Comparison of ENCODE assay signal across 9 mouse cellular contexts in genomic region chr4:132144080-132144841, GRCm38 (mm10). TPM values are rescaled to one million over a fixed set of nuclear protein-coding genes. Genes with fewer than 3 reads are reported as not detected.
DNase-seq lines count a peak whose midpoint lies in the region; ATAC-seq and TF ChIP-seq lines count a peak whose summit lies in the region.
"Had no signal": no experiment of that assay in that cellular context is flagged by ENCODE, and none has a peak within 500 bp of the region (broad histone marks: within the 10 kb centered on the region; RNA-seq: fewer than 3 reads in every experiment).

Gene Oprd1 (minus strand): TSS chr4:132144486.

- peak within 1 kb of the TSS; percentile 93 for H3K4me2 ChIP-seq in kidney, embryonic 14.5 days (replicated peaks; ENCODE audit: low read depth, low read length)
- H3K4me2 ChIP-seq in embryonic facial prominence, embryonic 14.5 days (ENCODE audit: low read depth, low read length) = peak within 1 kb of the TSS; percentile 90
- H3K4me2 ChIP-seq in intestine, embryonic 16.5 days (ENCODE audit: low read depth, low read length) = peak within 1 kb of the TSS; percentile 91

- no peaks in the 10 kb centered on the region; the same call in 1 of the 2 replicates for H3K4me1 ChIP-seq in kidney, embryonic 14.5 days (ENCODE audit: control insufficient read depth, insufficient read depth, low read length)
- H3K4me1 ChIP-seq in ES-Bruce4 (ENCODE audit: control insufficient read depth, insufficient read depth, low read length) = no peaks in the 10 kb centered on the region
- H3K4me1 ChIP-seq in embryonic facial prominence, embryonic 14.5 days (ENCODE audit: control insufficient read depth, insufficient read depth, low read length) = no peaks in the 10 kb centered on the region
- H3K4me1 ChIP-seq in intestine, embryonic 16.5 days (ENCODE audit: control insufficient read depth, insufficient read depth, low read length) = peaks cover 3% of the 10 kb centered on the region; the same call in 1 of the 2 replicates

- H3K4me3 ChIP-seq in kidney, embryonic 14.5 days (ENCODE audit: low read length) = peak within 1 kb of the TSS; percentile 53
- H3K4me3 ChIP-seq in ES-Bruce4 (ENCODE audit: low read depth, low read length) = peak within 1 kb of the TSS; percentile 56
- H3K4me3 ChIP-seq in embryonic facial prominence, embryonic 14.5 days (ENCODE audit: low read depth, low read length) = peak within 1 kb of the TSS; percentile 51
- peak within 1 kb of the TSS; percentile 50 for H3K4me3 ChIP-seq in intestine, embryonic 16.5 days (ENCODE audit: low read length)

- H3K9ac ChIP-seq in kidney, embryonic 14.5 days (ENCODE audit: low read depth, low read length) = peak within 1 kb of the TSS; percentile 40
- peak within 1 kb of the TSS; percentile 67 for H3K9ac ChIP-seq in ES-Bruce4 (ENCODE audit: low read depth, poor library complexity, severe bottlenecking)
- peak within 1 kb of the TSS; percentile 60 for H3K9ac ChIP-seq in embryonic facial prominence, embryonic 14.5 days (ENCODE audit: low read depth, low read length)
- H3K9ac ChIP-seq in intestine, embryonic 16.5 days (ENCODE audit: low read depth, low read length) = peak within 1 kb of the TSS; percentile 56; the same call in 1 of the 2 replicates

- peaks cover 32% of the 10 kb centered on the region for H3K27me3 ChIP-seq in kidney, embryonic 14.5 days (ENCODE audit: control insufficient read depth, insufficient read depth, low read length)
- peaks cover 3% of the 10 kb centered on the region; the same call in 1 of the 2 replicates for H3K27me3 ChIP-seq in ES-Bruce4 (ENCODE audit: control insufficient read depth, insufficient read depth, low read length, poor library complexity, severe bottlenecking)
- H3K27me3 ChIP-seq in embryonic facial prominence, embryonic 14.5 days (replicated peaks; ENCODE audit: control insufficient read depth, insufficient read depth, low read length) = peaks cover 40% of the 10 kb centered on the region
- peaks cover 24% of the 10 kb centered on the region for H3K27me3 ChIP-seq in intestine, embryonic 16.5 days (replicated peaks; ENCODE audit: control insufficient read depth, insufficient read depth, low read length)

- no peak for TF ChIP-seq EP300 in ES-Bruce4 (IDR thresholded peaks at IDR 0.05; ENCODE audit: insufficient read depth, low read depth, low read length)

- under 1% methylated on average over 80 of the region's 89 CpGs for WGBS in kidney, embryonic 14.5 days
- 0% methylated on average over 20 of the region's 89 CpGs for WGBS in embryonic facial prominence, embryonic 14.5 days
- under 1% methylated on average over 84 of the region's 89 CpGs for WGBS in intestine, embryonic 16.5 days

- no peak for DNase-seq in kidney, adult 11 months
- DNase-seq in embryonic facial prominence, embryonic 14.5 days (ENCODE audit: low spot score) = no peak
- peak; percentile 54 for DNase-seq in neural tube, embryonic 10.5 days (ENCODE audit: extremely low spot score, low spot score)
- DNase-seq in spleen, adult 18-20 months = no peak

- peak; percentile 54; the same call in 1 of the 2 replicates for ATAC-seq in kidney, embryonic 14.5 days (ENCODE audit: low FRiP score, low TSS enrichment)
- peak; percentile 75 for ATAC-seq in embryonic facial prominence, embryonic 14.5 days (ENCODE audit: low read depth)
- ATAC-seq in intestine, embryonic 16.5 days = peak; percentile 58
- no peak for ATAC-seq in erythroblast, adult 5-6 weeks (replicated peaks; ENCODE audit: low FRiP score, poor library complexity, severe bottlenecking)

- H3K36me3 ChIP-seq in kidney, embryonic 14.5 days (ENCODE audit: control insufficient read depth, insufficient read depth, low read length) = no peaks in the 10 kb centered on the region
- H3K36me3 ChIP-seq in ES-Bruce4 (ENCODE audit: control insufficient read depth, insufficient read depth, low read length, poor library complexity, severe bottlenecking) = no peaks in the 10 kb centered on the region
- no peaks in the 10 kb centered on the region for H3K36me3 ChIP-seq in embryonic facial prominence, embryonic 14.5 days (ENCODE audit: control insufficient read depth, insufficient read depth, low read length)
- H3K36me3 ChIP-seq in intestine, embryonic 16.5 days (ENCODE audit: control insufficient read depth, insufficient read depth, low read length) = no peaks in the 10 kb centered on the region
- H3K36me3 ChIP-seq: G1E had no signal

- no peak for TF ChIP-seq CTCF in ES-Bruce4 (IDR thresholded peaks at IDR 0.05; ENCODE audit: low read depth, low read length)

- no peaks in the 10 kb centered on the region for H3K9me3 ChIP-seq in kidney, embryonic 14.5 days (ENCODE audit: control insufficient read depth, low read length)
- H3K9me3 ChIP-seq in ES-Bruce4 (replicated peaks; ENCODE audit: control insufficient read depth, insufficient read depth, low read length, poor library complexity, severe bottlenecking) = no peaks in the 10 kb centered on the region
- no peaks in the 10 kb centered on the region for H3K9me3 ChIP-seq in embryonic facial prominence, embryonic 14.5 days (ENCODE audit: control insufficient read depth, low read length)
- H3K9me3 ChIP-seq in intestine, embryonic 16.5 days (ENCODE audit: control insufficient read depth, low read length) = no peaks in the 10 kb centered on the region

- no peak for TF ChIP-seq POLR2A in ES-Bruce4 (IDR thresholded peaks at IDR 0.05; ENCODE audit: insufficient read depth, low read length)

- H3K27ac ChIP-seq in kidney, embryonic 14.5 days (ENCODE audit: low read depth, low read length) = no peak within 1 kb of the TSS
- no peak within 1 kb of the TSS for H3K27ac ChIP-seq in ES-Bruce4 (ENCODE audit: insufficient read depth, low read length)
- no peak within 1 kb of the TSS for H3K27ac ChIP-seq in embryonic facial prominence, embryonic 14.5 days (replicated peaks; ENCODE audit: low read depth, low read length)
- H3K27ac ChIP-seq in intestine, embryonic 16.5 days (ENCODE audit: low read length) = no peak within 1 kb of the TSS

RNA-seq across cellular contexts. Expression of gene Oprd1, which starts in this region (rescaled TPM):
- polyA plus RNA-seq in kidney, embryonic 14.5 days (2014; fragmentation: Nextera tagmentation; extraction: Ambion mirVana) = 0.09 and 0.30 TPM in 2 replicates
- 0.54 and 0.82 TPM in 2 replicates for polyA plus RNA-seq in ES-Bruce4 (2011; ENCODE audit: insufficient read depth, insufficient read length, low read depth, missing spikeins)
- polyA plus RNA-seq in embryonic facial prominence, embryonic 14.5 days (2014; fragmentation: Nextera tagmentation; extraction: Ambion mirVana) = 0.19 and 0.26 TPM in 2 replicates
- 0.22 and 0.26 TPM in 2 replicates for polyA plus RNA-seq in intestine, embryonic 16.5 days (2015; fragmentation: Nextera tagmentation; extraction: Ambion mirVana)
- not detected in 2 replicates for total RNA-seq in erythroblast, adult 5-6 weeks (2015; ENCODE audit: low replicate concordance)
- total RNA-seq in erythroblast, adult 5-6 weeks (2017; ENCODE audit: low replicate concordance) = 0.09 and 0.14 TPM in 2 replicates
- polyA plus RNA-seq: G1E had no signal

Comparison
In these comparisons a context has a peak if more than half of its experiments do, and no peak if none do; other contexts are left out.
1. Peak in ATAC-seq, H3K4me3 ChIP-seq, H3K9ac ChIP-seq and H3K4me2 ChIP-seq in kidney, embryonic 14.5 days; RNA of the gene not detected or under 1 TPM.
2. Peak in ATAC-seq, H3K4me3 ChIP-seq, H3K9ac ChIP-seq and H3K4me2 ChIP-seq in embryonic facial prominence, embryonic 14.5 days; RNA of the gene not detected or under 1 TPM.
3. Peak in ATAC-seq, H3K4me3 ChIP-seq, H3K9ac ChIP-seq and H3K4me2 ChIP-seq in intestine, embryonic 16.5 days; RNA of the gene not detected or under 1 TPM.